Mouse (Mus musculus) heart, embryonic 12.5 days (tissue): ENCODE results near the gene Shisa4. TPM values are rescaled to one million over a fixed set of nuclear protein-coding genes. Genes with fewer than 3 reads are reported as not detected.

Experiments used
- ATAC-seq: fragments of 200-750 bp; cut with Nextera tagmentation; 2 replicates; pipeline ENCODE4 v1.8.0; 2017; ENCODE audit warnings: moderate TSS enrichment, moderate library complexity; ENCODE audit not compliant: insufficient number of reproducible peaks, low FRiP score
- H3K27ac ChIP-seq: fragments of 300-500 bp; sonication (generic); 2 replicates; pipeline ENCODE4 v1.5.1; 2016; ENCODE audit warnings: mild to moderate bottlenecking, moderate library complexity; ENCODE audit not compliant: poor library complexity, severe bottlenecking
- H3K27me3 ChIP-seq: fragments of 300-500 bp; sonication (generic); replicated peaks from 2 replicates; pipeline ENCODE4 v1.6.1; 2016; ENCODE audit warnings: mild to moderate bottlenecking, moderate library complexity
- H3K36me3 ChIP-seq: fragments of 300-500 bp; sonication (generic); 2 replicates; pipeline ENCODE4 v1.6.1; 2016; ENCODE audit warnings: mild to moderate bottlenecking, moderate library complexity
- H3K4me1 ChIP-seq: fragments of 300-500 bp; sonication (generic); replicated peaks from 2 replicates; pipeline ENCODE4 v1.6.1; 2016; ENCODE audit warnings: mild to moderate bottlenecking
- H3K4me2 ChIP-seq: fragments of 300-500 bp; sonication (generic); 2 replicates; pipeline ENCODE4 v1.6.1; 2016; ENCODE audit warnings: mild to moderate bottlenecking, moderate library complexity
- H3K4me3 ChIP-seq: fragments of 300-500 bp; sonication (generic); 2 replicates; pipeline ENCODE4 v1.5.1; 2016; ENCODE audit warnings: mild to moderate bottlenecking
- H3K9ac ChIP-seq: fragments of 300-500 bp; sonication (generic); 2 replicates; pipeline ENCODE4 v1.6.1; 2016; ENCODE audit warnings: mild to moderate bottlenecking, moderate library complexity
- H3K9me3 ChIP-seq: fragments of 300-500 bp; sonication (generic); replicated peaks from 2 replicates; pipeline ENCODE4 v1.6.1; 2016; ENCODE audit warnings: mild to moderate bottlenecking, moderate library complexity
- WGBS: fragments of 180-500 bp; shearing (Covaris S2); methylation state at CpG from one replicate; pipeline ENCODE4 v1.1.7; 2016; 5-methylcytosine and 5-hydroxymethylcytosine counted together
- polyA plus RNA-seq: library from polyadenylated mRNA; unstranded; fragments of >200 nt; fragmentation: Nextera tagmentation; extraction: Ambion mirVana; gene quantifications from 2 replicates; pipeline ENCODE4 v1.2.1, GENCODE M21; 2016

Gene Shisa4
- polyA plus RNA-seq, 1 experiment from 2014 or later = 33.3 TPM

GRCm38 (mm10) chr1:135325934-135326333 is 49.1 kb downstream of the Shisa4 start:
- no peak overlapping the region for H3K4me2 ChIP-seq
- ATAC-seq = no peak
- no peak overlapping the region for H3K4me3 ChIP-seq
- WGBS = 70% methylated on average over 2 of the region's 2 CpGs
- H3K9ac ChIP-seq = no peak overlapping the region
- H3K27ac ChIP-seq = no peak overlapping the region
- H3K27me3 ChIP-seq = 0 out of 2 replicates have a peak, but pooled peaks cover 9% of the 10 kb centered on the region
- H3K36me3 ChIP-seq = no peaks in the 10 kb centered on the region
- H3K9me3 ChIP-seq = no peaks in the 10 kb centered on the region
- H3K4me1 ChIP-seq = peaks cover 19% of the 10 kb centered on the region

DNA sequence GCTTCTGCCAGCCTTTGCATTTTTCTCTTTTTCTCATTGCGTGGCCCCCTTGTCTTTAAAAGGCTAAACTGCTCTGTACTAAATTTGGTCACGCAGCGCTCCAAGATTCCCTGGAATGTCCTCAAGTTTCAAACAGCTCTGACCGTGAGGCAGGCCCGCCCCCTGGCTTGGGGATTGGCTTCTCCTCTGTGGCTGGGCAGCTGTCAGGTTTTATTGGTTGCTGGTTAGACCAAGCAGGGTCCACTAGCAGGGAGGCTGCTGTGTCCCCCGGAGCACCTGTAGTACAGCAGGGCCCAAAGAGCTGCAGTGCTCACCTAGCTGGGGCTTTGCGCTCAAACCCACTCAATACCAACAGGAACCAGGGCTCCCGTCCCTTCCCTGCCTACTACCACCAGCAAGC is 50.5 kb downstream of the Shisa4 start, which contains the start of gene Lmod1:
Gene Lmod1 (plus strand): TSS at position 237 of the 400 bp plus-strand sequence.
- Histone ChIP-seq H3K4me1 (peaks cover 9% of the 10 kb centered on the region), H3K9me3 (no peaks in the 10 kb centered on the region), H3K9ac (peak within 1 kb of the TSS; percentile 50; the same call in 1 of the 2 replicates), H3K27ac (0 out of 2 replicates have a peak within 1 kb of the TSS, but pooled peaks have one; percentile 5), H3K4me3 (peak within 1 kb of the TSS; percentile 29), H3K36me3 (no peaks in the 10 kb centered on the region), H3K4me2 (peak within 1 kb of the TSS; percentile 67), H3K27me3 (0 out of 2 replicates have a peak, but pooled peaks cover 9% of the 10 kb centered on the region)
- peak; percentile 45; the same call in 1 of the 2 replicates for ATAC-seq
- WGBS = 11% methylated on average over 8 of the region's 8 CpGs

DNA sequence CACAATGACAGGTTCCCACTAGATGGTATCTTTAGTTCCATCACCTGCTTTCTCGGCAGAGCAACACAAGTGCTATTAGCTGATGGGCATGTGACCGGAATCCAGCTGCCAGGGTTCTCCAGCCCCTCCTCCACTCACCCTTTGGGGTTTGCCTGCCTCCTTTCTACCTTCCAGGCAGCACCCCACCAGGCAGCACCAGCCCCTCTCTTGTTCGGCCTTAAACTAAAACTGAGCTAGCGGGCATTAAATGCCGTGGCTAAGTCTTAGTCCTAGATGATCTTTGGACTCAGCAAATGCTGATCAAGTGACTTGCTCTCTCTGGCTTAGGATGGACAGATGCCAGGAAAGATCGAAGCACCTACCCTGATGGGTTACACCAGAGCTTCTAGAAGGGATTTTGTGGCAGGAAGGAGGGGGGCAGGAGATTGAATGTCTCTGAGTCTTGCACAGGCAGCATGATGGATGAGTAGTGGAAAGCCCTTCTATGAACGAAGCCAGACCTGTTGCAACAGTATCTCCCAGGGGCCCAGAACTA is 51.6 kb downstream of the Shisa4 start:
- H3K27ac ChIP-seq = no peak overlapping the region
- 77% methylated on average over 7 of the region's 7 CpGs for WGBS
- no peaks in the 10 kb centered on the region for H3K9me3 ChIP-seq
- no peaks in the 10 kb centered on the region for H3K36me3 ChIP-seq
- H3K9ac ChIP-seq = no peak overlapping the region
- 0 out of 2 replicates have a peak, but pooled peaks cover 9% of the 10 kb centered on the region for H3K27me3 ChIP-seq
- no peak overlapping the region for H3K4me3 ChIP-seq
- no peak overlapping the region for H3K4me2 ChIP-seq
- peaks cover 9% of the 10 kb centered on the region for H3K4me1 ChIP-seq
- no peak for ATAC-seq

Other genes starting within 250 kb of the Shisa4 start
- 1.0 and 1.4 TPM in 2 replicates for gene Ptpn7, start 242.5 kb downstream of the Shisa4 start, polyA plus RNA-seq
- gene Arl8a, start 228.4 kb downstream of the Shisa4 start, polyA plus RNA-seq = 36.4 and 36.6 TPM in 2 replicates
- gene Gpr37l1, start 207.6 kb downstream of the Shisa4 start, polyA plus RNA-seq = not detected in 2 replicates
- 0.48 and 0.91 TPM in 2 replicates for gene Elf3, start 116.7 kb downstream of the Shisa4 start, polyA plus RNA-seq
- 61.0 and 62.0 TPM in 2 replicates for gene Rnpep, start 91.2 kb downstream of the Shisa4 start, polyA plus RNA-seq
- gene Timm17a, start 61.5 kb downstream of the Shisa4 start, polyA plus RNA-seq = 350 and 368 TPM in 2 replicates
- gene Lmod1, start 50.4 kb downstream of the Shisa4 start, polyA plus RNA-seq = 1.3 and 1.5 TPM in 2 replicates
- 106 and 107 TPM in 2 replicates for gene Ipo9, start 55.3 kb upstream of the Shisa4 start, polyA plus RNA-seq
- gene Nav1, start 232.1 kb upstream of the Shisa4 start, polyA plus RNA-seq = 38.9 and 45.1 TPM in 2 replicates